Mouse (Mus musculus): ENCODE measurements around the gene Igfals.

- no peak for TF ChIP-seq GATA1 (IDR thresholded peaks at IDR 0.05; ENCODE audit: low read length)
- no peak for TF ChIP-seq TAL1 (IDR thresholded peaks at IDR 0.05; ENCODE audit: low read length)
Observed at GRCm38 (mm10) chr17:24874405-24874745, 8.6 kb downstream of the Igfals start.
